Mouse (Mus musculus) G1E (cell line): ENCODE measurements around the gene Cwh43.

Experiments used
- CTCF ChIP-seq: IDR thresholded peaks from 2 replicates; pipeline ENCODE4 v1.5.1; 2012; ENCODE audit warnings: low read depth, low read length, inconsistent platforms, mixed read lengths
- GATA1 ChIP-seq: IDR thresholded peaks from 2 replicates; pipeline ENCODE4 v1.6.1; 2012; ENCODE audit warnings: borderline replicate concordance, low read length, inconsistent platforms, mixed read lengths
- POLR2AphosphoS5 ChIP-seq: IDR thresholded peaks from 2 replicates; pipeline ENCODE4 v1.6.1; 2012; ENCODE audit warnings: low read depth, low read length, inconsistent platforms; ENCODE audit not compliant: insufficient replicate concordance
- TAL1 ChIP-seq: conservative IDR thresholded peaks from 2 replicates; pipeline ENCODE4 v1.6.1; 2012; ENCODE audit warnings: low read depth, low read length, inconsistent platforms, mixed read lengths

DNA sequence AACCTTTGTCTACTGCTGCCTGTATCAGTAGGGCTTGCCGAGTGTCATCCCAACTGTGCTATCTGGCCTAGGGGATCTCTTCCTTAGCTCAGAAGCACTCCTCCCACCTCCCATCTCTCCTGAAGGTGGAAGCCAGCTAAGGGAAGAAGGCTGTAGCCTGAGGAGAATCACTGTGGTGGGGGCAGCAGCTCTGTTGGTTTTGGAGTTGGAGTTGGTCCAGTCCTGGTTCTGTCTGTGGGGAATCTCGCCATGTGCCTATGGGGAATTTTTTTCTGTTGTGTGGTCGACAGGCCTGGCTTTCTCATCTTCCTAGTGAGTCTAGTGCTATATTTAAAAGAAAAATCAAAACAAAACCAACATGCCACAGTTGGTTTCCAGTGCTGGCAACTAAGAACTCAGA lies 91.5 kb downstream of the Cwh43 start:
- TF ChIP-seq CTCF (no peak), POLR2AphosphoS5 (no peak), TAL1 (no peak), GATA1 (no peak)
